Mouse (Mus musculus) WW6 (cell line): ENCODE measurements around the gene Dedd.
A peak's percentile ranks its signal among the peaks of the same experiment; 100 is the strongest.

Experiments
- DNase-seq: peaks from one replicate; pipeline ENCODE4 v3.0.0-alpha.2; 2013; ENCODE audit warnings: low read depth, low spot score

Gene Dedd

DNA sequence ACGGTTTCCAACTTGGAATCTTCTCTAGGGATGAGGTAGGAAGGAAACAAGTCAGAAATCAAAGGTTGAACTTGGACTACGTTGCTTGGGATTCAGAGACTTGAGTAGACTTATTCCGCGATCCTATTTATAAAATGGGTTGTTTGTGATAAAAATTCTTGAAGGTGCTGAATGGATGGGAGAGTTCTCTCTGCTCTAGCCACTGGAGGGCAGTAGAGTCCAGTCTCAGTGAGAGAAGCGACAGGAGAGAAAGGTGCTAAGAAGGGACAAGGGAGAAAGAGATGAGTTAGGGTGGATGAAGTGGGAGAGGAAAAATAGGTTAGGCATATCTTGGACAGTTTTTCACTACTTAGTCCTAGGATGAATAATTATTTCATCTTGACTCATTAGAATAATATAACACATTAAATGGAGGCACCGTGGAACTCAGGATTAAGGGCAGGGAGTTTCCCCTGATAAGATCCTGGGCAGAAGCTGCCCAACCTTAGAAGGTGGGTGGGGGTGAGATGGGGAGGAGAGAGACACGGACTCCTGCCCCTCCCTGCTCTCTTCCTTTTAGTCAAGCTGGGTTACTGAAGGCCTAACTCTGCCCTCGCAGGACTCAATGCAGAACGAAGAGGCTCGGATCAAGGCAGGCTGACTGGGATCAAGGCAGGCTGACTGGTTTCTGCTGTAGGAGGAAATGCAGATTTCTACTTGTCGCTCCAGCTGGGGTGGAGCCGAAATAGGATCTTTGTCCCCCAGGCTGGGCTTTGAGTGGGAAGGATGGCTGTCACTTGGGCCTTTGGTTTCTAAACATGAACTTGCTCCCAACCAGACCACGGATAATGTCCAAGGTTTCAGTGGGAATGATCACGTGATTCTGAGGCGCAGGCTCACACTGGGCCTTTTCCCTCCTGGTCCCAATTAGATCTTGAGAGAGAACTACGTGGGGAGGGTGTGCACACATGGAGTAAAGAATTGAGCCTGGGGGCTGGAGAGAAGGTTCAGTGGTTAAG lies 32.5 kb downstream of the Dedd start:
- DNase-seq = no peak

DNA sequence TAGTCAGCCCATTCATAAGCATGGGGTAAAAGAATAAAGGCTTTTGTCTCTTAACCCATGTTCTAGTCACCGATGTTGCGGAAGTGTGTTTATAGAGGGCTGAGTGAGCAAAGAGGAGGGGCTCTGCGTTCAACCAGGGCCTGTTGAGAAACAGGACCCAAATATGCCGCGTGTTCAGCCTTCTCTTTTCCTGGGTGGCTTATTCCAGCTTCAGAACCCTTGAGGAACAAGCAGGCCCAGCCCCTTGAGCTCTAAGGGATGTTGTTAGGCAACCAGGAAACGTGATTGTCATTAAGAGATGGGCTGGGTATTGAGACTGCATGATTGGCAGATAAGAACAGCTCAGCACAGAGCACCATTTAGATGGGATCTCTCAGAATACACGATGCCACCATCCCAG lies 37.0 kb downstream of the Dedd start:
- no peak for DNase-seq

DNA sequence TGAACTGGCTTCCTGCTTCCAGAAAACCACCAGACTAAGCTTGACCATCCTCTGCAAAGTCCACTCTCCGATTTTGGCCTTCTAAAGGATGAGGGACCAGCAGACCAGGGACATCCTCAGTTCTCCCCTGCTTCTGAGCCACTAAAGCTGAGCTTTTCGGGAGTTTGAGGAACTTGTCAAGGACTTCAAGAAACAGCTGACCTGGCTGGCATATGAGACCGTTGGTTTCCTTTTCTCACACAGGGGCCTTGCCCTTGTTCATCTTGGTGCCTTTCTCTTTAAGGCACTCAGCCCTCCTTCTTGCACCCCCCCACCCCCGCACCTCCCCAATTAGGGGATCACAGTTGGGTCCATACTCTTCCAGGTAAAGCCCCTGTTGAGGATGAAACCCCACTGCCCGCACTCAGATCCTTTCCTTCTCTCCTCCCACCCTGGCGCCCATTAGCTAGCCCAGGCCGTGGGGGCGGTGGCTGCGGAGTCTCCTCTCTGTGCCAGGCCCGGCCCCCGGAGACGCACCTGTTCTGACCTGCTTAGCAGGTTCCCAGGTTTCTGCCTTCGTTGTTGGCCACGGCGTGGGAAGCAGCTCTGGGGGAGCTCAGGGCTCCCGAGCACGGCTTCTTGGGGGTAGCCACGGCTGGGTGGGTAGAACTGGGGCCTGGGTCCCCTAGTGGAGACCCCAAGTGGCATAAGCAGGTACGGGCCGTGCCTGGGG lies 41.1 kb downstream of the Dedd start, which contains the start of gene Nectin4:
Gene Nectin4, plus strand, starts transcription at position 255 of the 712 bp plus-strand sequence.
- DNase-seq = no peak

DNA sequence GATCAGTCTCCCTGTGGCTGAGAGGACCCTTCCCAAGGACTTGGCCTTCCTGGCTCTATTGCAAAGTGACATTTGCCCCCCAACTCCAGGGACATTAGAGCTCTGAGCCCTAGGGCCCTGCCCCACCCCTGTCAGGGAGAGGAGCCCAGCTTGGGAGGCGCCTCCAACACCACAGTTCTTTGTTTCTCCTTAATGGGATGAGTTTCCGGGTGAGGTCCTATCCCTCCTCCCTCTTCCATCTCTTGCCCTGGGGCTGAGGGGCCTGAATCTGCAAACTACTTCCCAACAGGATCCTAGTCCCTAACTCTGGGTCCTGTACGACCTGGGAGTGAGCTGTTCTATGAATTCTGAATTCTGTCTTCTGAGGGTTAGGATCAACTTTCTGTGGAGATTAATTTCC lies 43.9 kb downstream of the Dedd start:
- no peak for DNase-seq

DNA sequence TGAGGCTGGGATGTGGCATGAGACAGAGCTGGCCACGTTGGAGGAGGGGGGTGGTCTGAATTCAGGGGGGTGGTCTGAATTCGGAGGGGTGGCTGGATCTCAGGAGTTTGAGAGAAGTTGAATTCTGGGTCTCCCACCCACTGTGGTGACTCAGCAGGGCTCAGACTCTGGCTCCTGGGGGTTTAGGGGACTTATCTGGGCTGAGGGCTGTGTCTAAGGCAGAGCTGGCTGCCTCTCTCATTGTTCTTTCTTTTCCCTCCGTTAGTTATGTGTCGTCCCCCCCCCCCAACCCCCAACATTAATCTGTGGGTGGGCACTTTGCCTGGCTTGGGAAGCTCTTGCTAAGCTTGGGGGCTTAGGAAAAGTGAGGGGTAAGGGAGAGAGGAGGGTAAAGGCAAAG lies 45.0 kb downstream of the Dedd start:
- no peak for DNase-seq

DNA sequence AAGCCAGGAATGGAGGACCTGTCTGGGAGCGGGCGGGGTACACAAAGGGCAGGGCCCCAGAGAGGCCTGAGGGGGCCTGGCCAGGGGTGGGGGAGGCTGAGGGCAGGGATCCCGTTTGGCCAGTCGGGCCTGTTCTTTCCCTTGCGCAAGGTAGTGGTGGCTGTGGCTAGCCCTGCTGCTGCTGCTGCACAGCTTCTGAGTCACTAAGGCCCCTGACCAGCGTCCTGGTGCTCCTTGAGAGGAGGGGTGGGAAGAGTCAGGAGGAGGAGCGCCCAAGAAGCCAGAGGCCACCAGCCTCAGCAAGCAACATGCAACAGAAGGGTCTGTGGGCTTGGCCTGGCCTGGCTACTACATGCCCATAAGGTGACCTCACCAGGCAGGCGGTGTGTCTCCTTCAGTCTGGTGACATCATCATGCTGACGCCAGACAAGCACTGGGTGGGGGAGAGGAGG lies 46.7 kb downstream of the Dedd start:
- no peak for DNase-seq

DNA sequence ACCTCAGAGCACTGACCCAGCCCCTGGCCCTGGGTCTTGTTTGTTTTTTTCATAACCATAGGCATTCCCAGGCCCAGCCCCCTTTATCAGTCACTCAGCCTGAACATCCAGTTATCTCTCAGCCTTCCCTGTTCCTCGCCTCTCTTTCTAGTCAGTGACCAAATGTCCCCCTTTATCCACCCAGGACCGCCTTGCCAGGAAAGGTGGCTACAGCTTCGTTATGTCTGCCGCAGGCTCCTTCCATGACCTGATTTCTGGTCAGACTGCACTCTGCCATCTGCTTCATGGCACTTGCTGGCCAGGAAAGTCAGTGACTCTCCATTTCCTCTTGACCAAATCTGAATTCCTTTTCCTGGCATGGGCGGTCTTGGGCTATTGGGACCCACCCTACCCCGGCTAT lies 49.4 kb downstream of the Dedd start:
- DNase-seq = no peak

DNA sequence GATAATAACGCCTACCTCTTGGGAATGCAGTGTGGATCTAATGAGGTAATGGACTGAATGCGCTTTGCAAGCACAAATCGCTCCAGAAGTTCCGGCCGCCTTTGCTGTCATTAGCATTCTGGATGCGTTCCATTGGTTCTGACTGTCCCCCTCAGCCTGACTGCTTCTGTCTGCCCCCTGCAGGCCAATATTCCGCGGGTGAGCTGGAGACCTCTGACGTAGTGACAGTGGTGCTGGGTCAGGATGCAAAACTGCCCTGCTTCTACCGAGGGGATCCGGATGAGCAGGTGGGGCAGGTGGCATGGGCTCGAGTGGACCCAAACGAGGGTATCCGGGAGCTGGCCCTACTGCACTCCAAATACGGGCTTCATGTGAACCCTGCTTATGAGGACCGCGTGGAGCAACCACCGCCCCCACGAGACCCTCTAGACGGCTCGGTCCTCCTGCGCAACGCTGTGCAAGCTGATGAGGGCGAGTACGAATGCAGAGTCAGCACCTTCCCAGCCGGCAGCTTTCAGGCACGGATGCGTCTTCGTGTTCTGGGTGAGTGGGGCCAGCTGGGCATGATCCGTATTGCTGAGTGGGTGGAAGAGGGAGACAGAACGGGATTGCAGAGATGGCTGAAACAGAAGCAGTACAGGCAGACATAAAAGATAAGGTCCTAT lies 51.1 kb downstream of the Dedd start:
- DNase-seq = peak; percentile 72

DNA sequence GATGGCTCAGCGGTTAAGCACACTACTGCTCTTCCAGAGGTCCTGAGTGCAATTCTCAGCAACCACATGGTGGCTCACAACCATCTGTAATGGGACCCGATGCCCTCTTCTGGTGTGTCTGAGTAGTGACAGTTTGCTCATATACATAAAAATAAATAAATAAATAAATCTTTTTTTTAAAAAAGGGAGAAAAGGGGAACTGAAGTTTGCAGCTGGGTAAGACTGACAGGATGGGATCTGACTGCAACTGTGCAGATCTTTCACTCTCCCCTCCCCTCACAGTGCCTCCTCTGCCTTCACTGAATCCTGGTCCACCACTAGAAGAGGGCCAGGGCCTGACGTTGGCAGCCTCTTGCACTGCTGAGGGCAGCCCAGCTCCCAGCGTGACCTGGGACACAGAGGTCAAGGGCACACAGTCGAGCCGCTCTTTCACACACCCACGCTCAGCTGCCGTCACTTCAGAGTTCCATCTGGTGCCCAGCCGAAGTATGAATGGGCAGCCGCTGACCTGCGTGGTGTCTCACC lies 53.2 kb downstream of the Dedd start:
- DNase-seq = no peak

DNA sequence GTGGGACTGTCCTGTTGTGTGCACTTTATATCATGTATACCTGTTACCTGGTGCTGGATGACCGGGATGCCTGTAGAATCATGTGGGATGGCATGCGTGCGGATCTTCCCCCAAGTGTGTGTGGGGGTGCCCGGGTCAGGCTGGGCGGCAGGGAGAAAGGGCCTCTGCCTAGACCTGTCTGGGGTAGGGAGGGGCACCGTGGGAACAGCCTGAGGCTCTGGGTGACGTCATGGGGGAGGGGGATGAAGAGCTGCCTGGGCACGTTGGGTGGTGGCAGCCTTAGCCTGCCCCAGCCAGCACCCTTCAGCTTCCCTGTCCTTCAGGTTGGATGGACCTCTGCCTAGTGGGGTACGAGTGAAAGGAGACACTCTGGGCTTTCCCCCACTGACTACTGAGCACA lies 55.4 kb downstream of the Dedd start:
- no peak for DNase-seq

DNA sequence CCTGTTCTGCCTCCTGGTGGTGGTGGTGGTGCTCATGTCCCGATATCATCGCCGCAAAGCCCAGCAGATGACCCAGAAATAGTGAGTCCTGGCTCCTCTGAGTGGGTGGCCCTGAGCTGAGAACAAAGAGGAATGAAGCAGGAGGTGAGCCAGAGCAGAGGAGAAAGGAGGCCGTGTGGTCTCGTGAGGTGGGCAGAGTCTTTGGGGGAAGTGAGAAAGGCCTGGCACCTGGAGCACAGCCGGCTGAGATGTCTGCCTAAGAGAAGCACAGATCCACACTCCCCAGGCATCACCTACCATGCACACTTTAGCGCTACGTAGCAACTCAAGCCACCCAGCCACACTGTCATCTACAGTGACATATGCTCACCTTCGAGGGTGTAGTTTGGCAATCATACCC lies 56.2 kb downstream of the Dedd start:
- DNase-seq = no peak

DNA sequence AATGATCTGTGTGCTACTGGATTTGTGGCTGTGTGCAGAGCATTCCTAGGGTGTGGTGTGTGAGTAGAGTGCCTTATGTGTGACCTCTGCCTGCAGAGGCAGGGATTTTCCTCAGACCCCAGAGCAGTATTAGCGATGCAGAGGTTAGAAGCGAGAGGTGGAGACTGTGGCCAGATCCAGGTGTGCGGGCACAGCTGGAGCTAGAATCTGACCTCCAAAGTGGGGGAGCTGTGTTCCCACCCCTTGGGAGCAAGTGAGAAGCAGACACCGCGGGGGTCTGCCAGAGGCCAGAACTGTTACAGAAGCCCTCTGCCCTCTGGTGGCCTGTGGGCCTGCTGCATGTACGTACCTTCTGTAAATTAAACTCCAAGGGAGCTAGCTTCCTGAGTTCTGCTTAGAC lies 58.2 kb downstream of the Dedd start:
- no peak for DNase-seq

DNA sequence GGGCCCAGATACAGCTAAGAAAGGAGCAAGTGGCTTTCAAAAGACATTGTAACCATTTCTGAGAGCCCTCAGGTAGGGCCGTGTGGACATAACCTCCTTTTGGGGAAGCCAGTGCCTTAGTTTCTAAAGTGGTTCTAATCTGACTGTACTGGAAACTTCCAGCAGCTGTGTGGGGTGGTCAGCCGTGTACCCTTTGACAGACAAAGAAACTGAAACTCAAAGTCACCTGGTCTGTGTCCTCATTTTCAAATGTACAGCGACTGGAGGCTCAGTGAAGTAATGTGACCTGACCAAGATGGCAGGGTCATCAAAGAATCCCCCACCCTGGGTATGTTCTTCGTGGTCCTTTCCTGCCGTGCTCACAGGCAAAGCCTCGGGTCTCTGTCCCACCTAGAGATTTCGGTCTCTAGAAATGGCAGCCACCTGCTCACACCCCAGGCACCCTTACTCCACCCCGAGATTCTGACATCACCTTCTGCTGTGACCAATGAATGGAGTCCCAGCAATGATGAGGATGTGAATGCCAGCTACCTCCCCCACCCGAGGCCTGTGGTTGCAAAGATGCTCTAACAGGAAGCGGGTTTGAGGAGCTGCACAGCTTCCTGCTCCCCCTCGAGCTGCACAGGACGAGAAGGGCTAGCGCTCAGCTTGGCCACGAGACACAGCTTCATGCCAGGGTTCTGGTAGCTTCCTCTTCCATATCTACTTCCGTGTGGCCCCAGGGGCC lies 59.6 kb downstream of the Dedd start, which contains the start of gene Arhgap30:
Gene Arhgap30, plus strand, starts transcription at position 579 of the 727 bp plus-strand sequence.
- DNase-seq = no peak

DNA sequence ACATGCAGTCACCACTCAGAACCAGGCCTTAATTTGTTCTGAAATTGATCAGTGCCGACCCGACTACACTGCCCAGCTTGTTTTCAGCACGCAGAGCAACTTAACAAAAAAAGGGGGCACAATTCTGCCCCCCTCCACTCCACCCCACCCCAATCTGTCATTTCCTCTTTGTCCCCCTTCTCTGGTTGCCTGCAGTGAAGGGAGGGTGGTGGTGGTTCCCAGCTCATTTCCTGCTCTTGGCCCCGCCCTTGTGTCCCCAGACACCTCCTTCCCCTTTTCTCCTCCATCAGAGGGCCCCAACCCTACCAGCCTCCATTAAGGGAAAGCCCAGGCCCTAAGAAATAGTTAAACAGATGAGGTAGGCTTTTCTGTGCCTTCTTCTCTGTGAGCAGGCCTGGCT lies 61.2 kb downstream of the Dedd start:
- DNase-seq = no peak
